Mouse (Mus musculus) forelimb bud, embryonic 11.5 days (tissue): ENCODE data around the gene Trabd2b.

ENCODE experiments used
- DNase-seq: peaks from one replicate; pipeline ENCODE4 v3.0.0-alpha.2; 2012; ENCODE audit warnings: low read depth, low spot score

The Trabd2b gene

DNA sequence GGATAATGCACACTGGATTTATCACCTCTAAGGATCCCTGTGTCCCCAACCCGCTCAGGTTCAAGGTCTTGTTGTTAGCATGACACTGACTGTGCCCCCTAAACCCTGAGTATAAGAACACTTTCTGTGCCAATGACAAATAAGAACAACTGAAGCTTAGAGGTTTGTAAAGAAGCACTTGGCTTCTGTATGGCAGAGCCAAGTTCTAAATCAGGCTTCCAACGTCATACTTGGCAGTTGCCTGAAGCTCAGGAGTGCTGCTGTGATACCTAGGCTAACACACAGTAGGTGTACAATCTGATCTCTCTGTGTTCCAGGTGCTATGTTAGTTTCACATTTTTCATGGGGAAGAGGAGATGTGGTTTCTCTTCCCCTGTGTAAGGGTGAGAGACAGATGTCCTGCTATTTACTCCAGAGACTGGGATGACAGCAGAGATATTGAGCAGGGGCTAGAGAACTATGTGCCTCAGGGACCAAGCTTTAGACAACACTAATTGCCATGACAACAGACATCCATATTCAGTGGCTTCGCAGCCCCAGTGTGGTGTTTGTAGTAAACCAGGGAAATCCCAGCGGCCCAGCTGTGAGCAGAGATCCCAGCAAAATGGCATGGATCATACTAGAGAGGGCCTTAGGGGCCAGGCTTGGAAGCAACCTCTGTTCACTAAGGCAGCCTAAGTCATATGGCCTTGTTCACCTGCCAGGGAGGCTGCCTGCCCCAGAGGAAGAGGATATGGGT lies 89.3 kb downstream of the Trabd2b start:
- DNase-seq: no peak

DNA sequence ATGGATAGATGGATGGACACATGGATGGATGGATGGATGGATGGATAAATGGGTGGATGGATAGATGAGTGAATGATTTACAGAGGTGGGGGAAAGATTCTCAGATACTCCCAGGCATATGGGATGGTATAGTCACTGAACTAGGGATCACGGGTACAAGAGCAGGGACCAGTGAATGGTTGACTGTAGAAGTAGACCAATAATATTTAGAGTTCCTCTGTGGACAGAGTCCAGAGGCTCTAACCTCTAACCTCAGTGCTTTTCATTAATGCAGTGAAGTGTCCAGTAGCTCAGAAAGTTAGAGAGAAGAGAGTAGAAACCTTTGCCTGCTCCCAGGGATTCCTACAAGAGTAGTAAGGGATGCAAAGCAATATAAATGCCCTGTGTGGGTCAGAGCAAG lies 93.1 kb downstream of the Trabd2b start:
- DNase-seq: no peak

DNA sequence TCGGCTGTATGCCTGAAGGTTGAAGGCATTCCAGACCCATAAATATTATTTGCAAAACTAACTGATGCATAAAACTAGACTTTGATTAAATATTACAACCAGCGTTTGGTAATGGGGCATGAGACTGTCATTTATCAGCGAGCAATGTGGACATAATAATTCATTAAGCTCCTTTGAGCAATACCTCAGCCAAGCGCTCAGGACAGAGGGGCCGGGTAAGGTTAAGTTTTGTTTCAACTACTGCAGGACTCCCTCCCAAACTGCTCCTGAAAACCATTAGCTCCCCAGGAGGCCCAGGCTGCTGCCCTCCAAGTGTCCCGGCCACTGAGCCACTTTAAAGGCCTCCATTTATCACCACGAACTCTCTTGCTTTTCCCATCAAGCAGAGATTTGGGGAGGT lies 93.8 kb downstream of the Trabd2b start:
- DNase-seq: no peak

DNA sequence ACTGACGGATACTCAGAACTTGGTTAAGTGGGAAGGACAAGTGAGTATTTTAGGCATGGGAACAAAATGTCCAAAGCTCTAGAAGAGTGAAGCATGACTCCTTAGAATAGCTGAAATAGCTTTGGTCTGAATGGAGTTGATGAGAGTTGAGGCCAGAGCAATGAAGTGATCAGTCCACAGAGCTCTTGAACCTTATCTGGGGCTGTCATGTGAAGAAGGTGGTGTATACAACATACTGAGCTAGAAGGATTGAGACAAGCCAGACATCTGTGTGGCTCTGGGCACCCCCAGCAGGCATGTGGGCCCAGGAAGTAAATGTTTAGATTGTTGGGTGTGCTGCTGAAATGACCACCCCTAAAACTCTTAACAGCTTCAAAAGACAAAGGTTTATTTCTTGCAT lies 94.5 kb downstream of the Trabd2b start:
- DNase-seq: no peak

DNA sequence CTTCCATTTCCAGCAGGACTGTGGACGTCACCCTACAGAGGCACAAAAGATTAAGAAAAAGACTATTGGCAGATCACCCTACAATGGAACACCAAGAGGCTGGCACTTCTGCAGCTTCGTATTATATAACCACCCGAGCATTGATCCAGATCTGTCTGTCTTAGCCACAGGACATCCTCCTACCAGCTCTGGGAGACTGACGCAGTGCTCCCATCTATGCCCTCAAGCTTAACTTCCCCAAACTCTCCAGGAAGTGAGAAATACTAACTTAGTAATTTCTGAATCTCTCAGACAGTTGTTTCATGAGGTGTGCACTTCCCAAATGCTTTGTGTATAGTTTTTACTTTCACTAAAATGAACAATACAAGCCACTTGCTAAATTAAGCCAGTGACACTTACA lies 95.1 kb downstream of the Trabd2b start:
- no peak for DNase-seq

DNA sequence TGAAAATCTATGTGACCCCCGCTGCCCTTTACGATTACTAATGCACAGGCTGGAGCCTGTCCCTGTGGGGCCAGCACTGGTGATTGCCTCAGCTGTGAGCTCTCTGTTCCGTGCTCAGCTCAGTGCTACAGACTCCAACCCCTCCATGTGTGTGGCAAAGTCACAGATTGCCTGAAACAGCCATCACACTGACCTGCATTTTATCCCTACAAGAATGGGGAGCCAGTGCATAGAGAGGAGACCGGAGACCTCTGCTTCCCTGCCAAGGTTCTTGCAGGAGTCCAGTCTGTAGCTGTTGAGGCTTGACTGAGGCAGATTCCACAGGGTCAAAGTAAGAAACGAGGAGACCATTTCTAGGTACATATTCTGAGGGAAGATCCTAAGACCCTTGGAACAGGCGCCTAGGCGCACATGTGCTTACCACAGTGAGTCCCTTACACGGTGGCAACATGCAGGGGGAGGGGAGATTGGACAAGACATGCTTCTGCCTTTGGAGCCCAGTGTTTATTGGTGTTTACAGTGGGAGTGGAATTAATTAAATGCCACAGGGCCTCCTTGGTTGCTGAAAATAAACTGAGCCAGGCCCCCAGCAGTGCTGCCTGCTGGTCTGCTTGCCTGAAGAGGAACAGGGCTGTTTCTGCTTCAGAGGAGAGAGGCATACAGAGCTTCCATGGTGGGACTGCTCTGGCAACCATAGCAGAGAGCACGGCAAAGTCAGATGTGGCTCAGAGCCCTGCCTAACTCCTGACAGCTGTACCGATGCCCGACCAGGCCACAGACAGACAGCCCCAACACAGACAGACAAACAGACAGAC lies 97.9 kb downstream of the Trabd2b start:
- DNase-seq: no peak

DNA sequence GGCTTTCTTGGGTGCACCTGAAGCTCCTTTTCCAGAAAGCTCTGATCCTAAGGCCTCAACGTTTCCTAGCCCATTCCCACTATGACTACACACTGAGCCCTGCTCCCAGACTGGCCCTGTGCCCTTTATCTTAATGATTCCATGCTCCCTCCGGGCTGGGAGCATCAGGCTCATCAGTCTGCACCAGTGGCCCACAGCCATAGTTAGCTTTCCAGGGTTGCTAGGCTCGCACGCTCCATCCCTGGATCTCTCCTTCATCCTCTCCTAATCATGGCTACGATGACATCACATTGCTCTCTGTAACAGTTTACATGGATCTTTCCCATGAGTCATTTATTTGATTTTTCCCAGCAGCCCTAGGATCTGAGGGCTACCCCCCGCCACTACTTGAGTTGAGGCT lies 103.1 kb downstream of the Trabd2b start:
- DNase-seq: no peak

DNA sequence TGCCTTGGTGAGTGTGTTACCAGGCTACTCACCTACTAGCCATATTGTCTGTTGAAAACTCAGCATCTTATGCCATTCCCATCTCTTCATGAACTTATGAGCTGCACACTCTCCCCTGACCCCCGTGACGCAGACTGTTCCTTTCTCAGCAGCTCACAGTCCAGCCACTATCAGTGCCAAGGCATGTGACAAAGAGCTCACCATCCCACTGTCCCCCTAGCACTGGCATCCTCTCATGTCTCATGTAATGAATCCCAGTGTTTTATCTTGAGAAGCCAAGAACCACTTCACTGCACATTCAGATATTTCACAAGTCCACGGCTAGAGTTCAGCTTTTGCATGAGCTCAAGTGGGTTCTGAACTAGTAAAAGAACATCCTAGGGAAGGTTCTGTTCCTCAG lies 105.1 kb downstream of the Trabd2b start:
- DNase-seq: no peak

DNA sequence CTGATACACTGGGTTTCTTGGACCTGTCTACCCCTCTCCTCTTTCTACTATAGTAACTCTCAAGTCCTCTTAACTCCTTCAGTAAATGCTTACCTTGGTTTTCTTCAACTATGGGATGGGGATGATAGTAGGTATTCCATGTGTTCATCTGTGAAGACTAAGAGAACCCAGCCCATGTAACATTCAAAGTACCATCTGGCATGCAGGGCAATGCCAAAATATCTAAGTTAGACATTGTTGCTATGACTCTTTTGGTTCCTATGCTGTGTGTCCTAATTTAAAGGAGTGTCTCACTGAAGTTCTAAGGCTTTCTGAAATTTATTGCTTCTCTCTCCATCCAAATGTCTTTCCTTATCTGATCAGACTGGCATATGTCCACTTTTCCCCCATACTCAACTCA lies 106.6 kb downstream of the Trabd2b start:
- DNase-seq: no peak

DNA sequence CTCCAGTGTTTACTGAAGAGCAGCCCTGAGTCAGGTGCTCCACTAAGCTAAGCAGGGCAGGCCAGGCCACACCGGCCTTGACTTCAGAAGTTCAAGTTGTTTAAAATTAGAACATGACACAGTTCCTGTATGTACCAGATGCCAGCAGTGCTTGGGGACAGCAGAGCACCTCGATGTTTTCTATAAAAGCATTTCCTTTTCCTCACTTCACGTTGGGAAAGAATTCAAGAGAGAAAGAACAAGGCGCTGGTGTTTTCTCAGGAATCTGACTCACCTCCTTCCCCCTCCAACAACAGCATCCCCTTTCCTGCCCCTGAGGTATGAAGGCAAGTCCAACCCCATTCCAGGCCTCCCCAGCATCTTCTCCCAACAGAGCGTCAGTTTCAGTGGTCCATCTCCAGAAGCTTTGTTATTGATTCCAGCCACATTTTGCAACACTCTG lies 108.8 kb downstream of the Trabd2b start:
- DNase-seq: no peak

DNA sequence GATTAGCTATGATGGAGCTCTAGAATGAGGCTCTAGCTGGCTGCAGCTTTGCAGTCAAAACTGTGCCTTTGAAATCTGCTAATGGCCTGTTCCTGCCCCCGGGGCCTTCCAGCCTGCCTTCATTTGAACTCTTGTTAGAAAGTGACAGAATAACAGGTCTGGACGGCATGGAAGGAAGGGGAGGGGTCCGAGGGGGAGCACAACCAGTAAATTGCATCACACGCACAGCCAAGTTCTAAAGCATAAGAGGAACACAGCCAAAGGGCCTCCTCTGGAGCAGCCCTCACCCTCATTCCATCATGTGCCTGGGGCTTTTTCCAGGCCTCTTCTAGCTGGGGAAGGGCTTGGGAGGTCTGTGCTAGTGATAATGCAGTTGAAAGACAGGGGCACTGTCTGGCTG lies 110.1 kb downstream of the Trabd2b start:
- peak; percentile 68 for DNase-seq

DNA sequence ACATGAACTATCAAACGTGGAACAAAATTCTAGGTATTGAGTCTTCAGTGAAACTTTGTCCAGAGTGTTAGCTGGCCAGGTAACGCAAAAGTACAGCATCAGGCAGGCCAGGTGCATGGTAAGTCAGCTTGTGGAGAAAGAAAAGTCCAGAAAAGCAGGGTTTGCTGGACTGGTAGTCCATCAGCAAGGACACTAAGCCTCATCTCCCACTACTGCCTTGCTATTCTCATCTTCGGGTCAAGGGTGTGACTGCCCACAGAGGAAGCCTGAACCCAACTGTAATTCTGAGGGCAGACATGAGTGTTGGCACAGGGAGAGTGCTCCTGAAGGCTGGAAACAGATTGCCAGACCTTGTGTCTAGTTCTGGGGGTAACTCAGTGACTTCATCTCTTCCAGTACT lies 111.5 kb downstream of the Trabd2b start:
- DNase-seq: no peak

DNA sequence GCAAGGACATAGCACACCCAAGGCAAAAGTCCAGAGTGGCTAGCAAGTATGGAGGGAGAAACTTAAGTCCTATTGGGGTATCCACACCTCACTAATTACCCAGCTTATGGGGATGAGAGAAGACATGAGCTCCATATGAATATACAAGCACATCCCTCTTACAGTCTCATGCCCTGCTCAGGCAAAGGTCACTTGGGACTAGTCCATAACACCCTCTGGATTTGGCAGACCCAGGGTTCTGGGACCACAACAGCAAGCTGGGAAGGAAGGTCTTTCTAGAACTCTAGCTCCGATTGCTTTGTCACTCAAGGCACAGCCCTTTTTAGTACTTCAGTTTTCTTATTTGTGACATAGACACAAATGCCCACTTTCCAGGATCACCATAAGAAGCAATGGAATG lies 112.0 kb downstream of the Trabd2b start:
- no peak for DNase-seq

DNA sequence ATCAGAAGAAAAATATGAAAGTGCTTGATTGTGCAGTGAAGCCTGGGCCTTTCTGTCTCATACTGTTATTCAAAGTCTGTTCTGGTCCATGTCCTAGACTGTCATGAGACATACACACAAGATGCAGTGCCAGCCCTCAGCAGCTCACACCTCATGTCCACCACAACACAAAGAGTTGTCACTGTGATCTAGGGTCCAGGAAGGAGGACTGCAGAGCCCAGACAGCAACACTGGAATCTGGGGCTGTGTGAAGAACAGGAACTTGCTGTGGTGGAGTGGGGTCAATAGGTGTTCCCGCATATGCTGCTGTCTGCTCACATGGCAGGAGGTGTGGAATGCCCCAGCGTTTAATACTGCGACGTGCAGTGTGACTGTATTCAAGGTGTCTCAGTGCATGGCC lies 112.8 kb downstream of the Trabd2b start:
- no peak for DNase-seq

DNA sequence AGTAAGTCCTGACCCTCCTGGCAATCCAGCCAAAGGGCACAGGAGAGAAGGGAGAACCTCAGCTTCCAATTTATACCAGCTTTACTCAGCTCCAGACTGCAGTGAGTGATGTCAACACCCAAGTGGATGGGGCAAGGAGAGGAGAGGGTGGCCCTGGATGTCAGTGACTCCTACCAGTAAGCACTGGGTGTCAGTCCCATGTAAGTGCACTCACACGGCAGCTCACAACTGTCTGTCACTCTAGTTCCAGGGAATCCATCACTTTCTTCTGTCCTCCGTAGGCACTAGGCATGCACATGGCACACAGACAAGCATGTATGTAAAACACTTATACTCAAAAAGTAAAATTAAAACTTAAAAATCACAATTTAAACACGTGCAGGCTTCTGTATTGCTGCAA lies 113.4 kb downstream of the Trabd2b start:
- DNase-seq: no peak

DNA sequence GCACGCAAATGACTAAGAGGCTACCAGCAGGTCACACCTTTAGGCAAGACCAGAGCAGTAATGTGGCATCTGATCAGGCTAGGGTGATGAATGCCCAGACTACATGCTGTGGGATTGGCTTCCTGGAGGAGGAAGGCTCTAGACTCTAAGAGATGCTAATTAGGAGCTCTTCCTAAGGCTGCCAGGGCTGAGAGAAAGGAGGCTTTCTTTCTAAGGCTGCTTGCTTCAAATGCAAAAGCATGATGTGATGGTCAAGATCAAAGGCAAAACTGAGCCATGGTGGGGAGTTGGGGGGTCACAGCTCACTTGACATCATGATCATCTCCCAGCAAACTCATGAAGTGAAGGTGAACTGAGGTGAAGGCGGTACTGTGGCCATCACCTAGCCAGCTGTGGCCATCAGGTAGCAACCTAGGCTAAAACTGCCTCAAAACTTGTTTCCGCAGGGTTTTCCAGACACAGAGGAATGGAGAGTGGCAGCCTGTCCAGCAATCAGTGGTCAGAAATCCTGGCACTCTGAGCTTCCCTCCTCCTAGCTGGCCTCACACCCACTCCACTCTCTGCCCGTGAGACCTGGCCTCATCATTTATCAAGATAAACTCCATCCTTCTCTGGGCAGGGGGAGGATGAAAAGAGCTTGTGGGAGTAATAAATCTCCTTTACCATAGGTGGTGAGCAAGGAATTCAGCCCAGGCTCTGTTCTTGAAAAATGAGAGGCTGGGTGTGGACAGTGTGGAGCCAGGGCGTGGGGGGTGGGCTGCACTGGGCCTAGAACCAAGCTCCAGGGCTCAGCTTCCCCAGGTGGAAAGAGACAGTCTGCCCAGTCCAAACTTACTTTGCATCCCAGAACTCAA lies 117.0 kb downstream of the Trabd2b start:
- no peak for DNase-seq

DNA sequence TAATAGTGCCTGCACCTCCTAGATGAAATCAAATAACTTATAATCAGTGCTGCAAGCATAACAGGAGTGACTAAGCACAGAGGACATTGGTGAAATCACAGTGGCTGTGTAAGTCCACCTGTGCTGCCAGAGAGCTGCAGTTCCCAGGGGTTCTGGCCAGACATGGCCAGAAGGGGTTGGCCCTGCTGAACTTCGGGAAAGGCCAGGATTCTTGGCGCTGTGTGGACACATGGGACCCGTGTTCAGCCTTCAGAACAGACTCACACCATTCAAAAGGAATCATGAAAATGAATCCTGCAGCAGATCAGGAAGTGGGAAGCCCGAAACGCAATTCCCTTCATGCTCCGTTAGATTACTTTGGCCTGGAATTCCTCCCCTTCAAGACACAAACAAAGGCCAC lies 125.1 kb downstream of the Trabd2b start:
- DNase-seq: no peak

DNA sequence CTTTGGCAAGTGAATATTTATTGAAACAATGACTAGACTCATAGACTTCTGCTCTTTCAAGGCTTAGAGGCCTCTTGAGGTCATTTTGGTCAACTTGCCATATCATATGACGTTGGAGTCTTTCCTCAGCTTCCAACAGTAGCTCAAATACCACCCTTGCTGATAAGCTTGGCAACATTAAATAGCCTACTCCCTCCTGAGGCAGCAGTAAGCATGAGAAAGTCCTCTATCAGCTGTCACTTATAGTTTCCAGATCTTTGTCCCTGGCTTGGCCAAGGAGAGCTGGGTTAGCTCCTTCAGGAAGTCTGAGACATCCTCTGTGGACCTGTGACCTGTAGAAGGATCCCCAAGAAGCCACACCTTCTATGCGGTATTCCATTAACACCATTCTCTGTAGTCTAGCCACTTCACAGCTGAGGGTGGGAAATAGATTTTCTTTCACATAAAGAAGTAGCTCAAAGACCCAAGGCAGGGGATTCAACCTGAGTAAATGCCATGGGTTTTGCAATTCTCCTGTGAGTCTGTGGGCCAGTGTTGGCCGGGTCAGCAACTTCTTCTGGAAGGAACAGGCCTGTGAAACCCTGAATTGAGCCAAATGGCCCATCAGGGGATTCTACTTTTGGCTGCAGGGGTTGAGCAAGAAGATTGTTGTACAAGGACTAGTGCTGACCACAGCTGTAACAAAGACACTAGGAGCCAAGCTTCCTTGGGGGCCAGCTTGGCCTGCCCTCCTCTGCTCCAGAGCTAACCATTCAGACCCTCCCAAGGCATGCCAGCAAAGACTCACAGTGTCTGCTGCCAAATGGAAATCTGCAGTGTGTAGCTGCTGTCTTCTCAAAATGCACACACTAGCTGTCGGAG lies 127.6 kb downstream of the Trabd2b start:
- no peak for DNase-seq

DNA sequence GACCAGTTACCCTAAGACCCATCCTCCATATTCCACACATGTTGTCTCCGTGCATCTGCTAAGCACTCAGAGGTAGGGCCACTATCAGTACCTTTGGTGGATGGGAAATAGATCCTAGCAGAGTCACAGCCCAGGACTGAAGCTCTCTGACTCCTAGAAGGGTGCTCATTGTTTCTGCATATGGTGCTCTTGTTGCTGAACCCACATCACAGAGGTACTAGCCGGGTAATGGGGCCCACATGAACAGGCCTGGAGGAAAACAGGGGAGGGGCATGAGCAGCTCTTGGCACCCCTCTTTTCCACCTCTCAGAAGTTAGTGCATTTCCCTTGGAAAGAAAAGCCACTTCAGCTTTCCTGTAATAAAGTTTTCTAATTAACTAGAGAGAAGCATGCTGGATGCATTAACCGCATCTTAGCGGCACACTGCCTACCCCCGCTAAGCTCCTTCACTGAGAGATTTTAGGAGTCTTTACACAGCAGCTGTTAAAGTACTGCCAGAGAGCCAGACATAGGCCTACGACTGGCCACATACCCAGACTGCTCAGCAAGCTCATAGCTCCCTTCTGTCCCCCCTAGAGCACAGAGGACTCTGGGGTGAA lies 131.0 kb downstream of the Trabd2b start:
- peak; percentile 67 for DNase-seq

DNA sequence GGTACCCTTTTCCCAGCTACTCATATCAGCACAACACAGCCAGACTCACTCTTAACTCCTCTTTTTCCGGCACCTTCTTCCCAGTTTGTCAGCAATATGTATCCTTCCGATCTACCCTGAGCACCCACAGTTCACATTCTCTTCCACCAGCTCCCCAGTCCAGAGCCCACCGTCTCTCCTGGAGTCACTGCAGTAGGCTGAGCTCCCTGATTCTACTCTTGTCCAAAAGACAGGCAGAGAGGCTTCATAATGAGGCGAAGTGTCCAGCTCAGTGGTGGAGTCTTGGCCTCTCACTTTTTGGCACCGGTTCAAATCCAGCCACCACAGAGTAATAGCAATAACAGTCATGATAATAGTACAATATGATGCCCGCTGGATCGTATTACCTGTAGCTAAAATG lies 133.5 kb downstream of the Trabd2b start:
- DNase-seq: no peak

DNA sequence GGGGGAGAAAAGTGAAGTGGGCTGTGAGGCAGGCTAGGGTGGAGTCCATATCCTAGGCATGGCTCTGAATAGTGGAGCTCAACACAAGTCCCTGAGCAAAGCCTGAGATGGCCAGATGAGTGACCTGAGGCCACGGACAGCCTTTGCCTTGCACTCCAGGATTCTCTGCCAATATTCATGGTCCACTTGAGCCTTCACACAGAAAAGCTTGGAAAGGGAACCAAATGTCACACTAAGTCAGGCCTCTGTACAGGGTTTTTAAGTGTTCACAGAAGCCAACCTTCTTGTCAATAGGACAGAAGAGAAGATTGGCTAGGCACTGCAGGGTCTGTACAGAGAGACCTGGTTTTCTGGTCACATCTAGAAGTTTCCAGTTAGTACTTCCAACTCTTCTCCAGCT lies 134.7 kb downstream of the Trabd2b start:
- DNase-seq: no peak
